Mouse (Mus musculus) embryonic facial prominence, embryonic 14.5 days (tissue): ENCODE measurements around the gene S100a4. TPM values are rescaled to one million over a fixed set of nuclear protein-coding genes. Genes with fewer than 3 reads are reported as not detected.

Source experiments
- ATAC-seq: fragments of 200-750 bp; cut with Nextera tagmentation; 2 replicates; pipeline ENCODE4 v1.8.0; 2017; ENCODE audit warnings: low read depth, moderate number of reproducible peaks, moderate TSS enrichment
- DNase-seq: peaks from one replicate; pipeline ENCODE4 v3.0.0-alpha.2; 2015; ENCODE audit warnings: low spot score
- H3K27ac ChIP-seq: fragments of 300-500 bp; sonication (generic); replicated peaks from 2 replicates; pipeline ENCODE4 v1.5.1; 2014; ENCODE audit warnings: low read depth, mild to moderate bottlenecking, low read length, moderate library complexity
- H3K27me3 ChIP-seq: fragments of 300-500 bp; sonication (generic); replicated peaks from 2 replicates; pipeline ENCODE4 v1.6.1; 2014; ENCODE audit warnings: low read length; ENCODE audit not compliant: control insufficient read depth, insufficient read depth
- H3K36me3 ChIP-seq: fragments of 300-500 bp; sonication (generic); 2 replicates; pipeline ENCODE4 v1.6.1; 2014; ENCODE audit warnings: low read length, mixed read lengths; ENCODE audit not compliant: control insufficient read depth, insufficient read depth
- H3K4me1 ChIP-seq: fragments of 300-500 bp; sonication (generic); 2 replicates; pipeline ENCODE4 v1.6.1; 2014; ENCODE audit warnings: antibody characterized with exemption, low read length; ENCODE audit not compliant: control insufficient read depth, insufficient read depth
- H3K4me2 ChIP-seq: fragments of 300-500 bp; sonication (generic); 2 replicates; pipeline ENCODE4 v1.6.1; 2014; ENCODE audit warnings: low read depth, mild to moderate bottlenecking, low read length, moderate library complexity, mixed read lengths
- H3K4me3 ChIP-seq: fragments of 300-500 bp; sonication (generic); 2 replicates; pipeline ENCODE4 v1.5.1; 2014; ENCODE audit warnings: low read depth, mild to moderate bottlenecking, low read length
- H3K9ac ChIP-seq: fragments of 300-500 bp; sonication (generic); 2 replicates; pipeline ENCODE4 v1.6.1; 2014; ENCODE audit warnings: low read depth, mild to moderate bottlenecking, low read length, moderate library complexity, mixed read lengths
- H3K9me3 ChIP-seq: fragments of 300-500 bp; sonication (generic); 2 replicates; pipeline ENCODE4 v1.6.1; 2016; ENCODE audit warnings: low read length; ENCODE audit not compliant: control insufficient read depth
- WGBS: fragments of 180-500 bp; shearing (Covaris S2); extraction: QIAGEN DNeasy Blood & Tissue Kit; methylation state at CpG from one replicate; pipeline ENCODE4 v1.1.7; 2014; 5-methylcytosine and 5-hydroxymethylcytosine counted together
- polyA plus RNA-seq: library from polyadenylated mRNA; unstranded; fragments of >200 nt; fragmentation: Nextera tagmentation; extraction: Ambion mirVana; gene quantifications from 2 replicates; pipeline ENCODE4 v1.2.1, GENCODE M21; 2014

S100a4 gene
- polyA plus RNA-seq, 1 experiment from 2014 or later = 22.9 TPM

GRCm38 (mm10) chr3:90638511-90639275 is 35.1 kb downstream of the S100a4 start:
- no peak overlapping the region for H3K27ac ChIP-seq
- H3K27me3 ChIP-seq = no peaks in the 10 kb centered on the region
- no peaks in the 10 kb centered on the region for H3K36me3 ChIP-seq
- no peak overlapping the region for H3K4me2 ChIP-seq
- H3K4me3 ChIP-seq = no peak overlapping the region
- H3K9me3 ChIP-seq = no peaks in the 10 kb centered on the region
- WGBS = 67% methylated on average over 1 of the region's 1 CpGs
- no peak for DNase-seq
- ATAC-seq = no peak
- no peak overlapping the region for H3K9ac ChIP-seq
- no peaks in the 10 kb centered on the region for H3K4me1 ChIP-seq

- H3K9me3 ChIP-seq = no peaks in the 10 kb centered on the region
- no peak overlapping the region for H3K9ac ChIP-seq
- ATAC-seq (no peak), DNase-seq (no peak)
- H3K27ac ChIP-seq = no peak overlapping the region
- no peak overlapping the region for H3K4me3 ChIP-seq
- H3K27me3 ChIP-seq = no peaks in the 10 kb centered on the region
- H3K36me3 ChIP-seq = no peaks in the 10 kb centered on the region
- H3K4me1 ChIP-seq = no peaks in the 10 kb centered on the region
- 50% methylated on average over 7 of the region's 7 CpGs for WGBS
- H3K4me2 ChIP-seq = no peak overlapping the region
Measured at GRCm38 (mm10) chr3:90639511-90640154, 36.1 kb downstream of the S100a4 start.

DNA sequence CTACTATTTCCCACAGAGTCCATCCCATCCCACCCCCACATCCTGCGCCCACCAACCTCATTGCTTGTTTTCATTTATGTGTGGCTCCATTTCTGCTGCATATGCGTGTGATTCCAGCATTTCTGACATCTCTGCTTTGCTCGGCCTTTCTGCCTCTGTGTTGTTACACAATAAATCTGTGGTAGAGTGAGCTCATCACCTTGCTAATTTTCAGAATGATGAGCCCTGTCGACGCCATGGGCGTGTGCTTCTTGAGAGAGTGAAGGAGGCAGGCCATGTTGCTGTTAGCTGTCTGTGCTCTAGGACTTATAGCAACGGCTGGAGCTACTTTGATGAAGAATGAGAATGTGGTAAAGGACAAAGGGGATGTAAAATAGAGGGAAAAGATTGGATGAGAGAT is 37.4 kb downstream of the S100a4 start:
- no peaks in the 10 kb centered on the region for H3K36me3 ChIP-seq
- WGBS = 76% methylated on average over 7 of the region's 7 CpGs
- no peak overlapping the region for H3K4me3 ChIP-seq
- no peaks in the 10 kb centered on the region for H3K9me3 ChIP-seq
- H3K9ac ChIP-seq = no peak overlapping the region
- no peak for ATAC-seq
- no peak overlapping the region for H3K4me2 ChIP-seq
- H3K27ac ChIP-seq = no peak overlapping the region
- DNase-seq = no peak
- H3K4me1 ChIP-seq = no peaks in the 10 kb centered on the region
- no peaks in the 10 kb centered on the region for H3K27me3 ChIP-seq

DNA sequence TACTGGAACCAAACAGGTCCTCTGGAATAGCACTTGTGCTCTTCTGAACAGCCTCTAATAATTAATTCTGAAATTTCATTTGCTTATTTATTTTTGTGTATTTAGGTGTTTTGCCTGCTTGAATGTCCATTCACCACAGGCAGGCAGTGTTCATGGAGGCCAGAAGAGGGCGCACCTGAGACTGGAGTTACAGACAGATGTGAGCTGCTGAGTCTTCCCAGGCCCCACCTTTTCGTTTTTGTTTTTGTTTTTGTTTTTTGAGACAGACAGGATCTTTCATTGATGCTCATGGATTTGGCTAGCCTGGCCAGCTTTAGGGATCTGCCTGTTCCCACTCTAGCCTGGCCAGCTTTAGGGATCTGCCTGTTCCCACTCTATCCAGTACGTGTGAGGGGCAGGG is 40.6 kb downstream of the S100a4 start:
- no peak overlapping the region for H3K4me3 ChIP-seq
- ATAC-seq (no peak), DNase-seq (no peak)
- H3K27ac ChIP-seq = no peak overlapping the region
- H3K27me3 ChIP-seq = no peaks in the 10 kb centered on the region
- H3K4me2 ChIP-seq = no peak overlapping the region
- 46% methylated on average over 3 of the region's 3 CpGs for WGBS
- no peaks in the 10 kb centered on the region for H3K36me3 ChIP-seq
- no peaks in the 10 kb centered on the region for H3K9me3 ChIP-seq
- no peak overlapping the region for H3K9ac ChIP-seq
- no peaks in the 10 kb centered on the region for H3K4me1 ChIP-seq

DNA sequence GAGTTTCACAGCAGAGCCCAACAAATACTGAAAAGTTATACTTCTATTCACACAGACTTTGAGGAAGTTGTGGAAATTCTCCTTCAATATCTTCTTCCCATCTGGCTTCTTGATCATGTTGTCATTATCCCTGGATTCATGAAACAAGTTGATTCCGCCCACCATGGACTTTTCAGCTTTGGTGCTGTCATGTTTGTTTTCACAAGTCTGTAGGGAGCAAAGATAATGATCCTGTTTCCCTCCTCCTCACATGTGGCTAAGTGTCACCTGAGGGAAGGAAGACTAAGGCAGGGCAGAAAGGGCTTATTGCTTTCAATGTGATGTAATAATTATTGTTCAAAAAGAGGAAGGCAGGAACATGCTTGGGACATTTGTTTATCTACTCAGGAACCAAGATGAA is 43.7 kb downstream of the S100a4 start:
- 70% methylated on average over 1 of the region's 1 CpGs for WGBS
- DNase-seq (no peak), ATAC-seq (no peak)
- H3K9me3 ChIP-seq = no peaks in the 10 kb centered on the region
- no peak overlapping the region for H3K27ac ChIP-seq
- no peaks in the 10 kb centered on the region for H3K27me3 ChIP-seq
- no peak overlapping the region for H3K4me3 ChIP-seq
- H3K36me3 ChIP-seq = no peaks in the 10 kb centered on the region
- no peaks in the 10 kb centered on the region for H3K4me1 ChIP-seq
- H3K9ac ChIP-seq = no peak overlapping the region
- no peak overlapping the region for H3K4me2 ChIP-seq

DNA sequence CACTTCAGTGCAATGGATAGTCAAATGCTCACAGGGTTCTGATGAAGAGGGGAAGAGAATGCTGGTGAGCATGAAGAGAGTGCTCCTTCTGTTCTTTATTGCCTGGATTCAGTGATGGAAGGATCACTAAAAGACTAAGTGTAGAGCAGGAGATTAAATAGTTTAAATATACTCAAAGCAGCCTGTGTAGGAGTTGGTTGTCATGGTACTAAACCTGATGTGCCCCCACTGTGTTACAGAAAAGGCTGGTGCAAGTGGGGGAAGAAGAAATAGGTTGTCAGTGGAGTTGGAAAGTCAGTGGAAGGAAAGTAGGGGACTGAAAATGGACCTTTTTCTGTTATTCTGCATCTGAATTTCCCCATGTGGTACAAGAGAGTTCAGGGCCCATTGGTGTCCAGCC is 45.4 kb downstream of the S100a4 start:
- Histone ChIP-seq H3K4me2 (no peak overlapping the region), H3K4me1 (no peaks in the 10 kb centered on the region), H3K9ac (no peak overlapping the region), H3K9me3 (no peaks in the 10 kb centered on the region), H3K27me3 (no peaks in the 10 kb centered on the region), H3K36me3 (no peaks in the 10 kb centered on the region), H3K4me3 (no peak overlapping the region), H3K27ac (no peak overlapping the region)
- no peak for ATAC-seq
- no peak for DNase-seq

- DNase-seq (no peak), ATAC-seq (no peak)
- no peaks in the 10 kb centered on the region for H3K27me3 ChIP-seq
- H3K9ac ChIP-seq = no peak overlapping the region
- H3K9me3 ChIP-seq = no peaks in the 10 kb centered on the region
- H3K27ac ChIP-seq = no peak overlapping the region
- H3K4me2 ChIP-seq = no peak overlapping the region
- no peak overlapping the region for H3K4me3 ChIP-seq
- no peaks in the 10 kb centered on the region for H3K4me1 ChIP-seq
- WGBS = 90% methylated on average over 2 of the region's 2 CpGs
- H3K36me3 ChIP-seq = no peaks in the 10 kb centered on the region
Measured at GRCm38 (mm10) chr3:90649832-90650231, 46.3 kb downstream of the S100a4 start.

DNA sequence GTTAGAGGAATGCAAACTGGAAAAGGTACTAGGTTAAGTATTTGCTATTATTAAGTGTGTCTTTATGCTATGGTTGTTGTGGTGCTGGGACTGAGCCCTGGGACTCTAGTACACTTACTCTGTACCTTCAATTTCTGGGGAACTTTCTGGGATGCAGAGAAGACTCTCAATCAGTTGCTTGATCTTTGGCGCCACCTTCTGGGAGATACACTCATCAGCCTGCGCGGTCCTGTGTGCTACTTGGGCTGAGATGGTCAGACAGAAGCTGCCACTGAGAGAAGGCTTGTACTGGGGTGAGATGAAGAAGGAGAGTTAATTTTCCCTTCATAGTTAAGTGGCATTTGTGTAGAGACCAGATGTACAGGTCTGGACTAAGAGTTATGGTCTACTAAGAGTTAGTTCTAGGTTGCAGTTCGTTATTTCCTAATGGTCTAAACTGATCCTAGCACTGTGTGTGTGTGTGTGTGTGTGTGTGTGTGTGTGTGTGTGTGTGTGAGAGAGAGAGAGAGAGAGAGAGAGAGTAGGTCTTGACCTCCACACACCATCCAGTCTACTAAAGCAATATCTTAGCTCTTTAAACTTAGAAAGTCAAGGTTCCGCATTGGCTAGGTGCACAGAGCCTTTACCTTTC is 49.4 kb downstream of the S100a4 start:
- no peaks in the 10 kb centered on the region for H3K36me3 ChIP-seq
- DNase-seq (peak; percentile 89), ATAC-seq (peak; percentile 86)
- WGBS = 36% methylated on average over 5 of the region's 5 CpGs
- H3K27ac ChIP-seq = no peak overlapping the region
- H3K27me3 ChIP-seq = no peaks in the 10 kb centered on the region
- H3K4me2 ChIP-seq = no peak overlapping the region
- H3K4me1 ChIP-seq = no peaks in the 10 kb centered on the region
- H3K9me3 ChIP-seq = no peaks in the 10 kb centered on the region
- no peak overlapping the region for H3K9ac ChIP-seq
- no peak overlapping the region for H3K4me3 ChIP-seq
